Mouse (Mus musculus): ENCODE results near the gene Dpp6. TPM values are rescaled to one million over a fixed set of nuclear protein-coding genes. Genes with fewer than 3 reads are reported as not detected.

Gene Dpp6
- total and polyA plus RNA-seq, 3 experiments, result not detected

DNA sequence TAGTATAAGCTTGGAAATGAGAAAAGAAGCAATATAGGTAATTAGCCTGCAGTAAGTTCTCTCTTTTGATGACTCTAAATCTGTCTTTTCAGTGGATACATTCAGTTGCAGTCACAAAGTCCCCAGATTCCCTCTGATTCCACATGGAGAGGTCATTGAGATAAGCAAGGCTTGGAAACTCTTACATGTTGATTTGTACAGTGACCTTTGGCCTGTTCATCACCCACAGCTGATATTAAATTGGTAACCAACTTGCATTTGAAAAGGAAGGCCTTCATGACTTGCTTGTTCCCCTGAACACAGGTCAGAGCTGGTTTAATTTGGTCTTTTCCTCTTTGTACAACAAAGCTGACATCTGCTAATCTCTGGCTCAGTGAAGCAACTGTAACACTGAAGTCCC, 434.4 kb downstream of the Dpp6 start:
- Histone ChIP-seq H3K79me2 (ENCODE audit: control insufficient read depth, insufficient read depth, low read length, poor library complexity) (no peaks in the 10 kb centered on the region), H3K9ac (ENCODE audit: control insufficient read depth, low read depth, low read length, poor library complexity, severe bottlenecking) (no peak overlapping the region), H3K9me3 (replicated peaks; ENCODE audit: insufficient read depth, low read length) (no peaks in the 10 kb centered on the region), H3K27me3 (ENCODE audit: control insufficient read depth in 1 of 2, insufficient read depth in 2 of 2, low read length in 2 of 2) (no peaks in the 10 kb centered on the region), H3K4me1 (ENCODE audit: control insufficient read depth in 1 of 2, insufficient read depth in 2 of 2, low read length in 2 of 2) (no peaks in the 10 kb centered on the region), H3K4me3 (ENCODE audit: control insufficient read depth in 1 of 2, insufficient read depth in 1 of 2, low read depth in 2 of 2, low read length in 2 of 2) (no peak overlapping the region), H3K27ac (ENCODE audit: control insufficient read depth, low read depth, low read length) (no peak overlapping the region), H3K36me3 (ENCODE audit: control insufficient read depth in 1 of 2, insufficient read depth in 2 of 2, low read length in 2 of 2) (no peaks in the 10 kb centered on the region)
- TF ChIP-seq ZNF384 (IDR thresholded peaks at IDR 0.05; ENCODE audit: low read depth, low read length) (no peak), JUND (IDR thresholded peaks at IDR 0.05; ENCODE audit: low read depth, low read length) (no peak), TAL1 (IDR thresholded peaks at IDR 0.05; ENCODE audit: low read length) (no peak), MAFK (IDR thresholded peaks at IDR 0.05; ENCODE audit: borderline replicate concordance, low read depth, low read length) (no peak), EP300 (IDR thresholded peaks at IDR 0.05; ENCODE audit: low read depth in 1 of 2, low read length in 2 of 2) (no peak), POLR2AphosphoS5 (IDR thresholded peaks at IDR 0.05; ENCODE audit: borderline replicate concordance, low read depth, low read length) (no peak), ZC3H11A (IDR thresholded peaks at IDR 0.05; ENCODE audit: low read depth, low read length) (no peak)
- DNase-seq (ENCODE audit: low read depth, low spot score), result no peak

DNA sequence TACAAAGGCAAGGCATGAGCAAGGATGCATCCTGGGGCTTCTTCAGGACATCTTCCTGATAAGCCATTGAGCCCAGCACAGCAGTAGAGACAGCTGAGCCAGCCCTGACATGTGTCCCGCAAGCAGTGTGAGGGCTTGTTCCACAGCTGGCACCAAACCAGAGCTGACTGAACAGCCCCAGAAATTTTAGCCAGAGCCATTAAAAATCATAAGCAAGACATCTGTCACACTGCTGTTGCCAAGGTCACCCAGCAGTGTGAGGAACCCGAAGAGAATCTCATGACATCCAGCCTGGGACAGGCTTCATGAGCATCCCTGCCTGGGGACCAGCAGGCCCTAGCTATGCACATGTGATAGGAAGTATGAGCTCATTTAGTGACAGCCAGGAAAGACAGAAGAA, 438.2 kb downstream of the Dpp6 start:
- Histone ChIP-seq H3K36me3 (ENCODE audit: control insufficient read depth in 1 of 2, insufficient read depth in 2 of 2, low read length in 2 of 2) (no peaks in the 10 kb centered on the region), H3K4me1 (ENCODE audit: control insufficient read depth in 1 of 2, insufficient read depth in 2 of 2, low read length in 2 of 2) (no peaks in the 10 kb centered on the region), H3K79me2 (ENCODE audit: control insufficient read depth, insufficient read depth, low read length, poor library complexity) (no peaks in the 10 kb centered on the region), H3K4me3 (ENCODE audit: control insufficient read depth in 1 of 2, insufficient read depth in 1 of 2, low read depth in 2 of 2, low read length in 2 of 2) (no peak overlapping the region), H3K9me3 (replicated peaks; ENCODE audit: insufficient read depth, low read length) (no peaks in the 10 kb centered on the region), H3K27me3 (ENCODE audit: control insufficient read depth in 1 of 2, insufficient read depth in 2 of 2, low read length in 2 of 2) (no peaks in the 10 kb centered on the region), H3K9ac (ENCODE audit: control insufficient read depth, low read depth, low read length, poor library complexity, severe bottlenecking) (no peak overlapping the region), H3K27ac (ENCODE audit: control insufficient read depth, low read depth, low read length) (no peak overlapping the region)
- TF ChIP-seq RAD21 (IDR thresholded peaks at IDR 0.05; ENCODE audit: low read depth, low read length) (no peak), ZKSCAN1 (IDR thresholded peaks at IDR 0.05; ENCODE audit: low read depth, low read length) (no peak)
- no peak for DNase-seq (ENCODE audit: low read depth, low spot score)

DNA sequence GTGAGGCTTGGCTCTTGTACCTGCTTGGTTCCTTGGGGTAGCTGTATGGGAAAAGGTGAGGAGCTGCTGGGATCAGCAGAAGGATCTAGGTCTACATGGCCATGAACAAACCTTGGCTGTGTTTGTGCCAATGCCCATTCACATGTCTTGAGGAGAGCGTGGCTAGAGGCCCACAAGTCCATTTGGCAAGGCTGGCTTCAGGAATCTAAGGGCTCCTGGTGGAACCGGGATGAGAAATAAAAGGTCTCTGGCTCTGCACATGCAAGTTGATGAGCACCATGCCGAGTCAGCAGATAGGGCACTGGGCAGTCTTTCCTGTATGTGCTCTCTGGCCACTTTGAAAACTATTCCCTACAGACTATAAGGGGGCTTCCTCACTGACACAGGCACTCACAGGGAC, 441.6 kb downstream of the Dpp6 start:
- DNase-seq (ENCODE audit: low read depth, low spot score), result no peak
- TF ChIP-seq POLR2AphosphoS2 (IDR thresholded peaks at IDR 0.05; ENCODE audit: low read length) (no peak), MAZ (IDR thresholded peaks at IDR 0.05; ENCODE audit: low read depth, low read length) (no peak)
- Histone ChIP-seq H3K4me3 (ENCODE audit: control insufficient read depth in 1 of 2, insufficient read depth in 1 of 2, low read depth in 2 of 2, low read length in 2 of 2) (no peak overlapping the region), H3K79me2 (ENCODE audit: control insufficient read depth, insufficient read depth, low read length, poor library complexity) (no peaks in the 10 kb centered on the region), H3K27me3 (ENCODE audit: control insufficient read depth in 1 of 2, insufficient read depth in 2 of 2, low read length in 2 of 2) (no peaks in the 10 kb centered on the region), H3K36me3 (ENCODE audit: control insufficient read depth in 1 of 2, insufficient read depth in 2 of 2, low read length in 2 of 2) (no peaks in the 10 kb centered on the region), H3K27ac (ENCODE audit: control insufficient read depth, low read depth, low read length) (no peak overlapping the region), H3K4me1 (ENCODE audit: control insufficient read depth in 1 of 2, insufficient read depth in 2 of 2, low read length in 2 of 2) (no peaks in the 10 kb centered on the region), H3K9me3 (replicated peaks; ENCODE audit: insufficient read depth, low read length) (no peaks in the 10 kb centered on the region), H3K9ac (ENCODE audit: control insufficient read depth, low read depth, low read length, poor library complexity, severe bottlenecking) (no peak overlapping the region)

Measured in MEL (cell line).